Mouse (Mus musculus): ENCODE data around the gene Spns2. TPM values are rescaled to one million over a fixed set of nuclear protein-coding genes. Genes with fewer than 3 reads are reported as not detected.

The Spns2 gene
- total RNA-seq, 2 experiments from 2014 or later = 11.6 to 11.7 TPM

GRCm38 (mm10) chr11:72501426-72502002 is 11.8 kb upstream of the Spns2 start:
- no peak for DNase-seq

DNA sequence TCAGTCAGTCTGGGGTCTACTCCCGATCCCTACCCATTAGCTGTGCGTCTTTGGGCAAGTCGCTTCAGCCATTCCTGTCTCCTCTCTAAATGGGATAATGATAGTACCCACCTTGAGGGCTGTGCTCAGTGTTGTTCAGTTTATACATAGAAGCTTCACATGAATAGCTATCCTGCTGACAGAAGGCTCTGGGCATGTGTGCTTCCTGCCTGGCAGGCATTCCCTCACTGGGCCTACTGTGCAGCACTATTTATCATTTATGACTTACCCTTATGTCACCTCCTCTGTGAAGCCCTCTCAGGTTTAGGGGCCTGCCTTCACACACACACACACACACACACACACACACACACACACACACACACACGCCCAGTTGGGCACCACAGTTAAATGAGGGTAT is 10.4 kb upstream of the Spns2 start:
- no peak for DNase-seq

DNA sequence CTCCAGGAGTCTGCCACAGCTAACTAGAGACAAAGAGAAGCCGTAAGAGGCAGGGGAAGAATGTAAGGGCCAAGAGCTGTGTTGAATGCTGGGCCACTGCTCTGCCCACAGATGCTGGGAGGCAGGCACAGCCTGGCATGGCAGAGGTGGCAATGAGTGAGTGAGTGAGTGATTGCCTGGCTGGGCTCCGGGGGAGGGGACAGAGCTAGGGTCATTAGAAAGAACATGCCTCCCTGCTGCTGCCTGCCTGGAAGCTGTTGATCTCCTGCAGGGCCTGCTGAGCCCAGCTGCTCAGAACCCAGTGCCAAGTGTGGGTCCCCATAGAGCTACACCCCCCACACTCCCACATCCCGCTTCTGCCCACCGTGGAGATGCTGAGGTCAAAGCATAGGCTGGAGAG is 7.7 kb upstream of the Spns2 start:
- no peak for DNase-seq

DNA sequence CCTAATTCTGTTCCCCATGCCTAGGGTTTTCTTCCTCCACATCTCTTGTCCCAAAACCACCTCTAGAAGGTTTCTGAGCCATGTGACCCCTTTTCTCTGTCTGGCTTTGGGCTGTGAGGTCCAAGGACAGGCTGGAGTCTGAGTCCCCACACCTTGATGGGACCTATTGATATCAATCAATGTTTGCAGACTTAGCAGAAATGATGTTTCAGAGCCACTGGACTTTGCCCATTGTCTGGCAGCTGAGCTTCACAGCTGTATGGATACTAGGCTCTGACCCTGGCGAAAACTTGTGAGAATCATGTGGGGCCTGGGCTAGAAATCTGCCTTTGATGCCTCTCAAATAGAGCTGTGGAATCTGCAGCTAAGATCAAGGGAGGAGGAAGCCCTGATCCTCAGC is 7.1 kb upstream of the Spns2 start:
- no peak for DNase-seq

- no peak for DNase-seq
Measured at GRCm38 (mm10) chr11:72496066-72496465, 6.4 kb upstream of the Spns2 start.

DNA sequence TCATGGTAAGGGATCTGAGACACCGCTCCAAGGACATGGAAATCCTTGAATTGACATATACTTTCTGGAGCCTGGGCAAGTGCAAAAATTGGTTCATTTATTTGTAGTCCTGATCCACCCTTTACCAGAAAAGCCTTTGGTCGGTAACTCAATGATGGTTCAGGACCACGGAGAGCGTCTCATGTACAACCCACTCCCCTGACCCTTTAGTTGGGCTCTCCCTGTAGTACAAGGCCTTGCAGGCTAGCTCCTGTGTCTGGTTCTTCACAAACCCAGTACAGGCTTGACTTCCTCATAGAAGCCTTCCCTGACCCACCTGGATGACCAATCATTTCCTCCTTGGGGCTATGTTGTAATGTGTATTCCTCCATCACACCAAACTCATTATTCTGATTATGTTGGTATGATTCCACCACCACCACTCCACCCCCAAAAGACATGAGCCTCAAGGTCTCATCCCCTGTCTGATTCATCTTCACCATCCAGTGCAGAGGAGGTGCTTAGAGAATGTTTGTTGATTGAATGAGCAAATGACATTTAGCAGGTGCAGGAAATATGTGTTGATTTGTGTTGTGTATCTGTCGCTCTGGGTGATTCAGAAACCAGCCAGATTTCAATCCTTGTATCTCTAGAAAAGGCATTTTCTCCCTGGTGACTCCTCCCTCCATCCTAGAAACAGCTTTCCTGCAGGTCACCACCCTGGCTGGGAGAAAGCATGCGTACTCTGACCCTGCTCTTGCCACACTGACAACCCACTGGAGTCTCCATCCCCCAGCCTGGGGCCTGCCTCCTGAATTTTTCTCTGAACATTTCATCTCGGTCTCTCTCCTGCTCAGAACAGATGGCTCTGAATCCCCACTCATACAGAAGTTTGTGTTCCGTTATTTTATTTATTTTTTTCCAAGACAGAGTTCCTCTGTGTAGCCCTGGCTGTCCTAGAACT is 4.6 kb upstream of the Spns2 start:
- DNase-seq = no peak

GRCm38 (mm10) chr11:72491130-72491960 is 1.6 kb upstream of the Spns2 start:
- no peak for DNase-seq

GRCm38 (mm10) chr11:72489397-72489796 is 307 bp downstream of the Spns2 start:
- DNase-seq = peak; percentile 21

- peak; percentile 37 for DNase-seq
Measured at GRCm38 (mm10) chr11:72488753-72489271, 892 bp downstream of the Spns2 start.

DNA sequence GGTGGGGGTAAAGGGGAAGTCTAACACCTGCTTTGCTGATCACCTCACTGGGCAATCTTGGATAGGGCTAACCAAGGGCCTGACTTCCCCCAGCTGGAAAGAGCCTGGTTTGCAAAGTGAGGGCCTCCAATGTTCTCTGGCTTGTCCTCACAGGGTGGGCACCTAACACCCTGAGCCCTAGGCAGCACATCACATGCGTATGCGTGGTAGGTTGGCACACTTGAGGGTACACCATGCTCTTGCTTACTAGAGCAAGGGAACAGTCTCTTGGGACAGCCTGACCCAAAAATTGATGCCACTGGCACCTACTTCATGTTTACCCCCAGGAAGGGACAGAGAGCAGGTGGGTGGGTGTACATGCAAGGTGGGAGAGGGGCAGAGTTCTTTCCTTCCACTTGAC is 2.0 kb downstream of the Spns2 start:
- no peak for DNase-seq

DNA sequence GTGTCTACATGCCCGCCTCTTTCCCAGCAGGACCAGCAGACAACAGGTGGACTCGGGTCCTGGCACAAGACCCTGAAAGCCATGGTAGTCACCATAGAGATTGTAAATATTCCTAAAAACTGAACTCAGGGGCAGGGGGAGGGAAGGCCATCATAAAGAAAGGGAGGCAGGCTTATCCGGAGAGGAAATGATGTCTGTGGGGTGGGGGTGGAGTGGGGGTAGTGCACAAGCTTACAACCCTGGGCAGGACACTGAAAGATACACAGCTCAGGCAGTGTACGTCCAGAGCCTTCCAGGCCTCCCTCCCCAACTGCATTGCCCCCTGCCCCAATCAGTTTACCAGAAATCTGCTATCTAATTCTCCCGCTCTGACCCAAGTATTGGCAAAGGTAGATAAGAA is 2.5 kb downstream of the Spns2 start:
- DNase-seq = no peak

- no peak for DNase-seq
Measured at GRCm38 (mm10) chr11:72485960-72486359, 3.7 kb downstream of the Spns2 start.

GRCm38 (mm10) chr11:72485157-72485556 is 4.5 kb downstream of the Spns2 start:
- no peak for DNase-seq

DNA sequence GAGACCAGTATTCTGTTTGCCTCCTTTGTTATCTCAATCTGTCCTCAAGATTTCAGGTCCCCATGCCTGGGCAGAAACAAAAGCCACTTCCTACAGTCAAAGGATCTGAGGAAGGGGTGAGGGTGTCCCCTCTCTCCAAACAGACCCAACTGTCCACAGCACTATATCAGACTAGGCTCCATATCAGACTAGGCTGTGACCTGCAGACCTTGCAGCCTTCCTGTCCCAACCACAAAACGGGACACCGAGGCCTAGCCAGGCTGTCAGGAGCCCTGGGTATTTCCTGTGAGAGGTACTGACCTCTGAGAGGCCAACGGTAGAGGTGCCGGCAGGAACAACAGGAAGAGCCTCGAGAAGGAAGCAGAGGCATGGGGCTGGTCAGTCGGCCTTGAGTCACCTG is 5.2 kb downstream of the Spns2 start:
- DNase-seq = no peak

DNA sequence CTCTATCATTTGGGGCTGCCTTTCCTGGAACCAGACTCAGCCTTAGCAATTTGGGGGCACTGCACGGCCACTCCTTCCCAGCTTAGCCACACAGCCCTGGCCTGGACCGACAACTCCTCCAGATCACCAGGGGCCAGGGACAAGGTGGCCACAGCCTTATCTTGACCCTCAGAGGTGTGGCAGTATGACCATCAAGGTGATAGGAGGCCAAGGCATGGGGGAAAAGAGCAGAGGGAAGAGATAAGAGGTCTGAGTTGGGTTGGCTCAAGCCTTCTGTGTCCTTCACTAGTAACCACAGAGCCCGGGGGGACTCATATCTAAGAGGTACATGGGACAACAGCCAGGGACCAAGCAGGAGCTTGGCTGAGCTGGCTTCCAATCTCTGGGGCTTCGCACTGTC is 7.8 kb downstream of the Spns2 start:
- no peak for DNase-seq

- DNase-seq = no peak
Measured at GRCm38 (mm10) chr11:72481313-72481712, 8.4 kb downstream of the Spns2 start.

DNA sequence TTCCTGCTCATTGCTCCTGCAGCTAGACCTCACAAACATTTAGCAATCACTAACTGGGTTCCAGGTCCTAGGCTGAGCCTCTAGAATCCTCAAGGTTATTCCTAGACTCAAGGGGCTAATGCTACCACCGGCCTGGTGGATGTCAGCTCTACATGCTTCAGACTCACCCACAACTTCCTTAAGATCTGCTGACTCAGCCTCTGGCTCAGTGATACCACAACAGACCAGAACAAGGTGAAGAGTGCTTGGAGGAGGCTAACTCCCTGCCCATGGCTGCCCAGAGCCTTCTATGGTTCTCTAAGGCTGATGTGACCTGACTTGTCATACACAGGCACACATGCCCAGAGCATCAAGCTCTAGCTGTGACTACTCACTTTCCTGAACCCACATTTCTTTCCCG is 10.2 kb downstream of the Spns2 start:
- no peak for DNase-seq

GRCm38 (mm10) chr11:72478228-72478627 is 11.5 kb downstream of the Spns2 start:
- DNase-seq = no peak

GRCm38 (mm10) chr11:72477653-72478052 is 12.1 kb downstream of the Spns2 start:
- no peak for DNase-seq

- no peak for DNase-seq
Measured at GRCm38 (mm10) chr11:72477182-72477581, 12.5 kb downstream of the Spns2 start.

DNA sequence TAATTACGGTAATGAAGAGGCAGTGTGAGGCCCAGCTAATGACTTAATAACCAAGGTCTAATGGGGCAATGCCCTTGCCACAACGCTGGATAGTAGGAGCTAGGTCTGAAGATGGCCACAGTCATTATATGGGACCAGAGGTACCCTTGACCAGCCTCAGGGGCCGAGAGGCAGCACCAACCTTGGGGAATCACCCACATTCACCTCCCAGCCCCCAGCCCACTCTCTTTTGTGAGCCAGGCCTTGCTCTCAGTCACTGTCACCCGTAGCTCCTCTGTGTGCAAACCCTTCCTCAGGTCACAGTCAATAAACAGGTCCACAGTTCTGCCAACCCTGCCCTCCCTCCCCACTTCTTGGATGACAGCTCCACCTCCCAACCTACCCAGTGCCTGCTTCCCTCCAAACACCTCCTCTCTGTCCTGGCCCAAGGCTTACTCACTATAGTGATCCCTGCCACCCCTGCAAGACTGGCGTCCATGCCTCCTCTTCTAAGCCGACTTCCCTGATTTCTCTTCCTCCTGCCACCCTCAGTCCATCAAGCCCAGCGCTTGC is 13.6 kb downstream of the Spns2 start:
- no peak for DNase-seq

- DNase-seq = no peak
Measured at GRCm38 (mm10) chr11:72475408-72475807, 14.3 kb downstream of the Spns2 start.
